Mouse (Mus musculus): Measurements from ENCODE around the gene Gm13290.
"Not testable (repeated sequence)": the region's sequence is repeated elsewhere in the genome, so short reads cannot be mapped to it uniquely, and the experiment has no call there.

DNA sequence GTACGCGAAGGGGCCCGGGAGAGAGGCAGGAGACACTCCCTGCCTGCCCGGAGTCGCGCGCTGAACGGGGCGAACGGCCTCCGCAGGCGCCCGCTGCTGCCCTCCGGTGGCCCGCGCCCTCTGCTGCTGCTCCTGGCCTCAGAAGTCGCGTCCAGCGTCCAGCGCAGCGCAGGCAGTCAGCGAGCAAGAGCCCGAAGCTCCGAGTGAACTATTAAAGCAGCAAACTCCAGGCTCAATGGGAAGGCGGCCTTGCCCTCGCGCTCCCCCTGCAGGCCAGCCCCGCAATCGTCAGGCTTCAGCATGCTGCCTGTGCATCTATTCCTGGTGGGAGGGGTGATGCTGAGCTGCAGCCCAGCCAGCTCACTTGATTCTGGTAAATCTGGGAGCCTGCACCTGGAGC, 3.0 kb downstream of the Gm13290 start, which contains the start of gene Gm13289:
- not testable (repeated sequence) for TF ChIP-seq CTCF, POLR2A (IDR thresholded peaks at IDR 0.05; ENCODE audit: extremely low read depth, insufficient read depth, low read length)

Measured in cortical plate, adult 2 months (tissue).